Mouse (Mus musculus): ENCODE data around the gene Olfr844. TPM values are rescaled to one million over a fixed set of nuclear protein-coding genes. Genes with fewer than 3 reads are reported as not detected.

Olfr844 gene
- not detected in 2 replicates for polyA plus RNA-seq (2015; fragmentation: Nextera tagmentation; extraction: Ambion mirVana)

DNA sequence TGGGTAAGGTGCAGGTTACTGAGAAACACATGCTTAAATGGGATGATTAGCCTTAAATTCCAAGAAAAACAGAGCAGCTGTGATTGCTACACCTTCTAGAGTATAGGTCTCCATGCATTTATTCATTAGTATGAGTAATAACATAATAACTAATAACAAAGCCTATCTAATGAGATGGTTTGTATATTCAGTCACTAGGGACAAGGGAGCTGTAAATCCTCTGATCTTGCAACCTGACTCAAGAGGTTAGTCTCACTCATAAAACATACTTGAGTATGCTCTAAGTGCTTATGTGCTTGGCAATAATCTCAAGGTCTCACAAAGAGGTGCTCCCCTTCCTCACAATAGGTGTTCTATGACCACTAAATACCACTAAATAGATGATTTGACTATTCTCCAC is at the start of gene Olfr844:
TSS of gene Olfr844 (plus strand) at position 301 of the 400 bp plus-strand sequence.
- no peak within 1 kb of the TSS for H3K4me3 ChIP-seq (ENCODE audit: low read length)
- H3K27ac ChIP-seq (ENCODE audit: low read length) = no peak within 1 kb of the TSS
- no peak for ATAC-seq
- H3K4me2 ChIP-seq (ENCODE audit: low read depth, low read length) = no peak within 1 kb of the TSS
- no peaks in the 10 kb centered on the region for H3K4me1 ChIP-seq (ENCODE audit: control insufficient read depth, insufficient read depth, low read length)
- no peak within 1 kb of the TSS for H3K9ac ChIP-seq (ENCODE audit: low read depth, low read length)
- no peaks in the 10 kb centered on the region for H3K9me3 ChIP-seq (ENCODE audit: control insufficient read depth, low read length)
- no peaks in the 10 kb centered on the region for H3K27me3 ChIP-seq (replicated peaks; ENCODE audit: control insufficient read depth, insufficient read depth, low read length)
- H3K36me3 ChIP-seq (ENCODE audit: control insufficient read depth, insufficient read depth, low read length) = no peaks in the 10 kb centered on the region

DNA sequence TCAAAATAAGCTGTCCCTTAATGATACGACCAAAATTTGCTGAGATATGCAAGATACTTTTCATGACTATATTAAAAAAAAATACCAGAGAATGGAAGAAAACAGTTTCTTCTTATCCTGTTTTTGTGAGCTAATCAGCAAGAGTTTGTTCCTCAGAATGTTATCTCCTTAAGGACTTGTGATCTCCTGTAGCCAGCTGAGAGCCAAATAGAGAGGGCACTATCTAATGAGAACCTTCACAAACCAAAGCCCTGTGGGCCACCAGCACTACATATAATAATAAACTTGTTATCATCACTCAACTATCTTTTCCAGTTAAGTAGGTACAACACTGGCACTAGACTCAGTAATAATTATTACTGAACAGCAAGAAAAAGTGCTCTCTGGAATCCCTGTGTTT is 20.0 kb downstream of the Olfr844 start, which contains the start of gene Olfr845:
TSS of gene Olfr845 (plus strand) at position 301 of the 400 bp plus-strand sequence.
- WGBS = 55% methylated on average over 1 of the region's 1 CpGs
- Histone ChIP-seq H3K27me3 (replicated peaks; ENCODE audit: control insufficient read depth, insufficient read depth, low read length) (no peaks in the 10 kb centered on the region), H3K4me3 (ENCODE audit: low read length) (no peak within 1 kb of the TSS), H3K9me3 (ENCODE audit: control insufficient read depth, low read length) (no peaks in the 10 kb centered on the region), H3K9ac (ENCODE audit: low read depth, low read length) (no peak within 1 kb of the TSS), H3K27ac (ENCODE audit: low read length) (no peak within 1 kb of the TSS), H3K4me2 (ENCODE audit: low read depth, low read length) (no peak within 1 kb of the TSS), H3K4me1 (ENCODE audit: control insufficient read depth, insufficient read depth, low read length) (no peaks in the 10 kb centered on the region), H3K36me3 (ENCODE audit: control insufficient read depth, insufficient read depth, low read length) (no peaks in the 10 kb centered on the region)
- no peak for ATAC-seq

DNA sequence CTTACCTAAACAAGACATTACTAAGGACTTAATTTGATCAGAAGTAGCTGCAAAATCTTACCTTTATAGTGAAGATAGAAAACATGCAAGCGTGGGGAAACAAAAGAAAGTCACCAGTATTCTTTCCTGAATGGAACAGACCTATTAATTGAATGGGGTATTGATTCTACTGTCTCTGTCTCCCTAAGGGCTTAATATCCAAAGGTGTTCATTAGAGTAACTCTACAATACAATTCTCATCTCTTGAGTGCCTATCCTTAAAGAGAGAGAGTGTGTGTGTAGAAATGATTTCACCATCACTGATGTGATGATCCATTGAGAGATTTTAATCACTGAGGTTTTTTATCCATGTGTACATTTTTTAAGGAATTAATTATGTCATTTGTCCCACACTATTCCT is 47.8 kb downstream of the Olfr844 start, which contains the start of gene Olfr846:
TSS of gene Olfr846 (minus strand) at position 101 of the 400 bp plus-strand sequence.
- Histone ChIP-seq H3K36me3 (ENCODE audit: control insufficient read depth, insufficient read depth, low read length) (no peaks in the 10 kb centered on the region), H3K9me3 (ENCODE audit: control insufficient read depth, low read length) (no peaks in the 10 kb centered on the region), H3K27ac (ENCODE audit: low read length) (no peak within 1 kb of the TSS), H3K27me3 (replicated peaks; ENCODE audit: control insufficient read depth, insufficient read depth, low read length) (no peaks in the 10 kb centered on the region), H3K4me1 (ENCODE audit: control insufficient read depth, insufficient read depth, low read length) (no peaks in the 10 kb centered on the region), H3K9ac (ENCODE audit: low read depth, low read length) (no peak within 1 kb of the TSS), H3K4me2 (ENCODE audit: low read depth, low read length) (no peak within 1 kb of the TSS), H3K4me3 (ENCODE audit: low read length) (no peak within 1 kb of the TSS)
- WGBS = 52% methylated on average over 1 of the region's 1 CpGs
- ATAC-seq = no peak

Other genes with a start within 250 kb of the Olfr844 start
- not detected in 2 replicates for gene Olfr836, start 196.0 kb upstream of the Olfr844 start, polyA plus RNA-seq (2015; fragmentation: Nextera tagmentation; extraction: Ambion mirVana)
- not detected in 2 replicates for gene Olfr837, start 180.0 kb upstream of the Olfr844 start, polyA plus RNA-seq (2015; fragmentation: Nextera tagmentation; extraction: Ambion mirVana)
- not detected in 2 replicates for gene Olfr839-ps1, start 139.0 kb upstream of the Olfr844 start, polyA plus RNA-seq (2015; fragmentation: Nextera tagmentation; extraction: Ambion mirVana)
- not detected in 2 replicates for gene Olfr843, start 64.4 kb upstream of the Olfr844 start, polyA plus RNA-seq (2015; fragmentation: Nextera tagmentation; extraction: Ambion mirVana)
- not detected in 2 replicates for gene Olfr845, start 20.1 kb downstream of the Olfr844 start, polyA plus RNA-seq (2015; fragmentation: Nextera tagmentation; extraction: Ambion mirVana)
- gene Olfr846, start 47.7 kb downstream of the Olfr844 start, polyA plus RNA-seq (2015; fragmentation: Nextera tagmentation; extraction: Ambion mirVana) = not detected in 2 replicates
- not detected in 2 replicates for gene Olfr847, start 62.3 kb downstream of the Olfr844 start, polyA plus RNA-seq (2015; fragmentation: Nextera tagmentation; extraction: Ambion mirVana)
- gene Olfr849, start 123.9 kb downstream of the Olfr844 start, polyA plus RNA-seq (2015; fragmentation: Nextera tagmentation; extraction: Ambion mirVana) = not detected in 2 replicates
- not detected in 2 replicates for gene Olfr850, start 161.9 kb downstream of the Olfr844 start, polyA plus RNA-seq (2015; fragmentation: Nextera tagmentation; extraction: Ambion mirVana)
- not detected in 2 replicates for gene Olfr851, start 176.9 kb downstream of the Olfr844 start, polyA plus RNA-seq (2015; fragmentation: Nextera tagmentation; extraction: Ambion mirVana)
- gene Olfr853, start 224.7 kb downstream of the Olfr844 start, polyA plus RNA-seq (2015; fragmentation: Nextera tagmentation; extraction: Ambion mirVana) = not detected in 2 replicates

Measured in intestine, embryonic 16.5 days (tissue).